Mouse (Mus musculus): ENCODE measurements around the gene Rapgef4.

GRCm38 (mm10) chr2:71934046-71934445, 47.0 kb upstream of the Rapgef4 start:
- no peak for TF ChIP-seq EP300 (IDR thresholded peaks at IDR 0.05)
- TF ChIP-seq CTCF (IDR thresholded peaks at IDR 0.05), result no peak

All from lung, postnatal 0 days (tissue).